Mouse (Mus musculus) neural tube, embryonic 12.5 days (tissue): Measurements from ENCODE around the gene Ctps. TPM values are rescaled to one million over a fixed set of nuclear protein-coding genes. Genes with fewer than 3 reads are reported as not detected.

Experiments used
- ATAC-seq: fragments of 200-750 bp; cut with Nextera tagmentation; 2 replicates; pipeline ENCODE4 v1.8.0; 2017; ENCODE audit warnings: low read depth, mild to moderate bottlenecking, moderate TSS enrichment, moderate library complexity; ENCODE audit not compliant: low FRiP score
- H3K27ac ChIP-seq: fragments of 300-500 bp; sonication (generic); 2 replicates; pipeline ENCODE4 v1.5.1; 2016
- H3K27me3 ChIP-seq: fragments of 300-500 bp; sonication (generic); replicated peaks from 2 replicates; pipeline ENCODE4 v1.6.1; 2016; ENCODE audit warnings: mild to moderate bottlenecking
- H3K36me3 ChIP-seq: fragments of 300-500 bp; sonication (generic); 2 replicates; pipeline ENCODE4 v1.6.1; 2016; ENCODE audit warnings: mild to moderate bottlenecking
- H3K4me1 ChIP-seq: fragments of 300-500 bp; sonication (generic); 2 replicates; pipeline ENCODE4 v1.6.1; 2016
- H3K4me2 ChIP-seq: fragments of 300-500 bp; sonication (generic); replicated peaks from 2 replicates; pipeline ENCODE4 v1.6.1; 2016; ENCODE audit warnings: mild to moderate bottlenecking
- H3K4me3 ChIP-seq: fragments of 300-500 bp; sonication (generic); 2 replicates; pipeline ENCODE4 v1.5.1; 2016
- H3K9ac ChIP-seq: fragments of 300-500 bp; sonication (generic); 2 replicates; pipeline ENCODE4 v1.6.1; 2016; ENCODE audit warnings: mild to moderate bottlenecking
- H3K9me3 ChIP-seq: fragments of 300-500 bp; sonication (generic); 2 replicates; pipeline ENCODE4 v1.6.1; 2016; ENCODE audit warnings: mild to moderate bottlenecking
- WGBS: fragments of 180-500 bp; shearing (Covaris S2); methylation state at CpG from one replicate; pipeline ENCODE4 v1.1.7; 2016; 5-methylcytosine and 5-hydroxymethylcytosine counted together
- polyA plus RNA-seq: library from polyadenylated mRNA; unstranded; fragments of >200 nt; fragmentation: Nextera tagmentation; extraction: Ambion mirVana; gene quantifications from 2 replicates; pipeline ENCODE4 v1.2.1, GENCODE M21; 2016

Ctps gene
- polyA plus RNA-seq: 92.4 and 101 TPM in 2 replicates

- no peaks in the 10 kb centered on the region for H3K27me3 ChIP-seq
- WGBS: under 1% methylated on average over 97 of the region's 97 CpGs
- peak; percentile 98 for ATAC-seq
- H3K4me2 ChIP-seq: peak within 1 kb of the TSS; percentile 80
- peak within 1 kb of the TSS; percentile 73 for H3K4me3 ChIP-seq
- H3K9ac ChIP-seq: peak within 1 kb of the TSS; percentile 91
- no peaks in the 10 kb centered on the region for H3K9me3 ChIP-seq
- H3K27ac ChIP-seq: peak within 1 kb of the TSS; percentile 83
- peaks cover 23% of the 10 kb centered on the region for H3K4me1 ChIP-seq
- peaks cover 5% of the 10 kb centered on the region; the same call in 1 of the 2 replicates for H3K36me3 ChIP-seq
These were observed at the start of gene Ctps for GRCm38 (mm10) chr4:120569486-120570437. Gene Ctps, minus strand, starts transcription at chr4:120570276.

GRCm38 (mm10) chr4:120616199-120617025 lies 46.3 kb upstream of the Ctps start:
- Histone ChIP-seq H3K4me3 (no peak overlapping the region), H3K27ac (no peak overlapping the region), H3K36me3 (no peaks in the 10 kb centered on the region), H3K4me1 (peaks cover 10% of the 10 kb centered on the region; the same call in 1 of the 2 replicates), H3K4me2 (no peak overlapping the region), H3K27me3 (no peaks in the 10 kb centered on the region), H3K9ac (no peak overlapping the region), H3K9me3 (no peaks in the 10 kb centered on the region)
- 64% methylated on average over 13 of the region's 13 CpGs for WGBS
- no peak for ATAC-seq

- Histone ChIP-seq H3K36me3 (no peaks in the 10 kb centered on the region), H3K27me3 (no peaks in the 10 kb centered on the region), H3K9me3 (no peaks in the 10 kb centered on the region), H3K4me3 (no peak overlapping the region), H3K9ac (no peak overlapping the region), H3K27ac (no peak overlapping the region), H3K4me2 (no peak overlapping the region), H3K4me1 (peaks cover 10% of the 10 kb centered on the region; the same call in 1 of the 2 replicates)
- WGBS: 21% methylated on average over 10 of the region's 10 CpGs
- peak; percentile 30; the same call in 1 of the 2 replicates for ATAC-seq
These were observed 45.5 kb upstream of the Ctps start for GRCm38 (mm10) chr4:120615528-120616081.

GRCm38 (mm10) chr4:120614644-120615043 lies 44.6 kb upstream of the Ctps start:
- H3K9me3 ChIP-seq: no peaks in the 10 kb centered on the region
- H3K27me3 ChIP-seq: no peaks in the 10 kb centered on the region
- peaks cover 10% of the 10 kb centered on the region; the same call in 1 of the 2 replicates for H3K4me1 ChIP-seq
- no peak overlapping the region for H3K27ac ChIP-seq
- no peak overlapping the region for H3K4me3 ChIP-seq
- no peaks in the 10 kb centered on the region for H3K36me3 ChIP-seq
- WGBS: 74% methylated on average over 9 of the region's 9 CpGs
- no peak for ATAC-seq
- no peak overlapping the region for H3K4me2 ChIP-seq
- no peak overlapping the region for H3K9ac ChIP-seq

GRCm38 (mm10) chr4:120613691-120614329 lies 43.7 kb upstream of the Ctps start:
- WGBS: 61% methylated on average over 8 of the region's 8 CpGs
- Histone ChIP-seq H3K4me3 (no peak overlapping the region), H3K4me1 (peaks cover 10% of the 10 kb centered on the region; the same call in 1 of the 2 replicates), H3K36me3 (no peaks in the 10 kb centered on the region), H3K4me2 (no peak overlapping the region), H3K27me3 (no peaks in the 10 kb centered on the region), H3K27ac (no peak overlapping the region), H3K9ac (no peak overlapping the region), H3K9me3 (no peaks in the 10 kb centered on the region)
- no peak; the same call in 1 of the 2 replicates for ATAC-seq

- H3K4me3 ChIP-seq: no peak overlapping the region
- no peak overlapping the region for H3K27ac ChIP-seq
- H3K9me3 ChIP-seq: no peaks in the 10 kb centered on the region
- H3K36me3 ChIP-seq: no peaks in the 10 kb centered on the region
- no peak for ATAC-seq
- WGBS: 25% methylated on average over 9 of the region's 9 CpGs
- no peaks in the 10 kb centered on the region for H3K27me3 ChIP-seq
- H3K4me1 ChIP-seq: peaks cover 10% of the 10 kb centered on the region; the same call in 1 of the 2 replicates
- no peak overlapping the region for H3K9ac ChIP-seq
- H3K4me2 ChIP-seq: no peak overlapping the region
These were observed 42.4 kb upstream of the Ctps start for GRCm38 (mm10) chr4:120612304-120613080.

GRCm38 (mm10) chr4:120611005-120611404 lies 40.9 kb upstream of the Ctps start:
- no peak for ATAC-seq
- no peak overlapping the region for H3K27ac ChIP-seq
- H3K9ac ChIP-seq: no peak overlapping the region
- WGBS: 84% methylated on average over 3 of the region's 3 CpGs
- H3K4me2 ChIP-seq: no peak overlapping the region
- peaks cover 10% of the 10 kb centered on the region; the same call in 1 of the 2 replicates for H3K4me1 ChIP-seq
- no peak overlapping the region for H3K4me3 ChIP-seq
- H3K36me3 ChIP-seq: no peaks in the 10 kb centered on the region
- H3K27me3 ChIP-seq: no peaks in the 10 kb centered on the region
- H3K9me3 ChIP-seq: no peaks in the 10 kb centered on the region

GRCm38 (mm10) chr4:120606941-120607340 lies 36.9 kb upstream of the Ctps start:
- no peak overlapping the region for H3K4me2 ChIP-seq
- WGBS: 27% methylated on average over 3 of the region's 3 CpGs
- H3K27ac ChIP-seq: no peak overlapping the region
- no peak overlapping the region for H3K9ac ChIP-seq
- H3K4me1 ChIP-seq: no peaks in the 10 kb centered on the region
- H3K27me3 ChIP-seq: no peaks in the 10 kb centered on the region
- no peaks in the 10 kb centered on the region for H3K36me3 ChIP-seq
- no peak overlapping the region for H3K4me3 ChIP-seq
- no peaks in the 10 kb centered on the region for H3K9me3 ChIP-seq
- peak; percentile 59; the same call in 1 of the 2 replicates for ATAC-seq

- H3K4me3 ChIP-seq: no peak overlapping the region
- H3K9me3 ChIP-seq: no peaks in the 10 kb centered on the region
- no peaks in the 10 kb centered on the region for H3K36me3 ChIP-seq
- H3K4me2 ChIP-seq: no peak overlapping the region
- H3K4me1 ChIP-seq: no peaks in the 10 kb centered on the region; the same call in 1 of the 2 replicates
- H3K27me3 ChIP-seq: no peaks in the 10 kb centered on the region
- H3K9ac ChIP-seq: no peak overlapping the region
- 90% methylated on average over 3 of the region's 3 CpGs for WGBS
- no peak overlapping the region for H3K27ac ChIP-seq
- no peak for ATAC-seq
These were observed 32.6 kb upstream of the Ctps start for GRCm38 (mm10) chr4:120602669-120603068.

GRCm38 (mm10) chr4:120601774-120602173 lies 31.7 kb upstream of the Ctps start:
- WGBS: 80% methylated on average over 1 of the region's 1 CpGs
- H3K4me3 ChIP-seq: no peak overlapping the region
- ATAC-seq: no peak

GRCm38 (mm10) chr4:120598922-120599321 lies 28.8 kb upstream of the Ctps start:
- Histone ChIP-seq H3K4me2 (no peak overlapping the region), H3K36me3 (no peaks in the 10 kb centered on the region), H3K9ac (no peak overlapping the region), H3K27ac (no peak overlapping the region), H3K4me3 (no peak overlapping the region), H3K4me1 (no peaks in the 10 kb centered on the region; the same call in 1 of the 2 replicates), H3K9me3 (no peaks in the 10 kb centered on the region), H3K27me3 (no peaks in the 10 kb centered on the region)
- WGBS: 13% methylated on average over 2 of the region's 2 CpGs
- no peak for ATAC-seq

More at GRCm38 (mm10) chr4:120601774-120602173, 31.7 kb upstream of the Ctps start:
- Histone ChIP-seq H3K27ac (no peak overlapping the region), H3K36me3 (no peaks in the 10 kb centered on the region), H3K4me2 (no peak overlapping the region), H3K4me1 (no peaks in the 10 kb centered on the region; the same call in 1 of the 2 replicates), H3K27me3 (no peaks in the 10 kb centered on the region), H3K9me3 (no peaks in the 10 kb centered on the region), H3K9ac (no peak overlapping the region)
